Mouse (Mus musculus) CD8-positive naive resting alpha-beta T cell, adult 2 months (primary cell): ENCODE results near the gene Ptprcap.

Experiments used
- DNase-seq, 2 experiments: peaks; one replicate each; pipeline ENCODE4 v3.0.0; 2022; ENCODE audit warnings: low read depth in 2 of 2, low spot score in 2 of 2

The Ptprcap gene

GRCm38 (mm10) chr19:4164721-4165120 lies 11.3 kb downstream of the Ptprcap start:
- no peak for DNase-seq

GRCm38 (mm10) chr19:4166678-4167476 lies 13.5 kb downstream of the Ptprcap start:
- DNase-seq, result no peak

- peak; percentile 98 to 99 for DNase-seq
Measured at GRCm38 (mm10) chr19:4169378-4169784, 16.0 kb downstream of the Ptprcap start.

- DNase-seq, result no peak
Measured at GRCm38 (mm10) chr19:4169810-4170209, 16.4 kb downstream of the Ptprcap start.

GRCm38 (mm10) chr19:4170723-4171392 lies 17.5 kb downstream of the Ptprcap start:
- no peak for DNase-seq

GRCm38 (mm10) chr19:4171393-4172290 lies 18.2 kb downstream of the Ptprcap start:
- DNase-seq, result no peak

GRCm38 (mm10) chr19:4172925-4173324 lies 19.5 kb downstream of the Ptprcap start:
- no peak for DNase-seq

- no peak for DNase-seq
Measured at GRCm38 (mm10) chr19:4175368-4175947, 22.1 kb downstream of the Ptprcap start, which contains the start of gene Carns1. TSS of gene Carns1 (minus strand) at chr19:4175479.

- no peak for DNase-seq
Measured at GRCm38 (mm10) chr19:4180411-4180810, 27.0 kb downstream of the Ptprcap start.

- peak; percentile 51 to 53 for DNase-seq
Measured at GRCm38 (mm10) chr19:4181892-4182291, 28.5 kb downstream of the Ptprcap start.

- DNase-seq, result no peak
Measured at GRCm38 (mm10) chr19:4183689-4184088, 30.3 kb downstream of the Ptprcap start.

- peak; percentile 65 to 77 for DNase-seq
Measured at GRCm38 (mm10) chr19:4184976-4185975, 31.9 kb downstream of the Ptprcap start.

- DNase-seq, result no peak
Measured at GRCm38 (mm10) chr19:4187303-4187702, 33.9 kb downstream of the Ptprcap start.

- peak in 1 of 2 experiments; percentile 41 for DNase-seq
Measured at GRCm38 (mm10) chr19:4189051-4189620, 35.7 kb downstream of the Ptprcap start.

- peak; percentile 71 to 83 for DNase-seq
Measured at GRCm38 (mm10) chr19:4190831-4191334, 37.5 kb downstream of the Ptprcap start, which contains the start of gene Tbc1d10c. TSS of gene Tbc1d10c (minus strand) at chr19:4191284.

GRCm38 (mm10) chr19:4191528-4192250 lies 38.3 kb downstream of the Ptprcap start, which contains the start of gene Ppp1ca:
TSS of gene Ppp1ca (plus strand) at chr19:4192065.
- peak; percentile 95 to 96 for DNase-seq

- no peak for DNase-seq
Measured at GRCm38 (mm10) chr19:4192251-4192985, 39.0 kb downstream of the Ptprcap start.

GRCm38 (mm10) chr19:4193129-4193528 lies 39.7 kb downstream of the Ptprcap start:
- DNase-seq, result no peak
